Mouse (Mus musculus) heart, embryonic 15.5 days (tissue): ENCODE measurements around the gene Cdh5. TPM values are rescaled to one million over a fixed set of nuclear protein-coding genes. Genes with fewer than 3 reads are reported as not detected.
"Not testable (repeated sequence)": the region's sequence is repeated elsewhere in the genome, so short reads cannot be mapped to it uniquely, and the experiment has no call there.

ENCODE experiments used
- ATAC-seq: fragments of 200-750 bp; cut with Nextera tagmentation; replicated peaks from 2 replicates; pipeline ENCODE4 v1.8.0; 2017; ENCODE audit warnings: low read depth, moderate TSS enrichment; ENCODE audit not compliant: insufficient number of reproducible peaks, insufficient read depth, low FRiP score
- H3K27ac ChIP-seq: fragments of 300-500 bp; sonication (generic); 2 replicates; pipeline ENCODE4 v1.5.1; 2015; ENCODE audit warnings: mild to moderate bottlenecking, inconsistent platforms
- H3K27me3 ChIP-seq: fragments of 300-500 bp; sonication (generic); 2 replicates; pipeline ENCODE4 v1.6.1; 2015; ENCODE audit warnings: inconsistent platforms
- H3K36me3 ChIP-seq: fragments of 300-500 bp; sonication (generic); 2 replicates; pipeline ENCODE4 v1.6.1; 2015; ENCODE audit warnings: mild to moderate bottlenecking, inconsistent platforms
- H3K4me1 ChIP-seq: fragments of 300-500 bp; sonication (generic); replicated peaks from 2 replicates; pipeline ENCODE4 v1.6.1; 2015; ENCODE audit warnings: inconsistent platforms
- H3K4me2 ChIP-seq: fragments of 300-500 bp; sonication (generic); 2 replicates; pipeline ENCODE4 v1.6.1; 2015; ENCODE audit warnings: inconsistent platforms, mild to moderate bottlenecking, moderate library complexity
- H3K4me3 ChIP-seq: fragments of 300-500 bp; sonication (generic); 2 replicates; pipeline ENCODE4 v1.5.1; 2015; ENCODE audit warnings: mild to moderate bottlenecking, inconsistent platforms
- H3K9ac ChIP-seq: fragments of 300-500 bp; sonication (generic); 2 replicates; pipeline ENCODE4 v1.6.1; 2015; ENCODE audit warnings: mild to moderate bottlenecking, inconsistent platforms
- H3K9me3 ChIP-seq: fragments of 300-500 bp; sonication (generic); replicated peaks from 2 replicates; pipeline ENCODE4 v1.6.1; 2016; ENCODE audit warnings: inconsistent platforms
- WGBS: fragments of 180-500 bp; shearing (Covaris S2); methylation state at CpG from one replicate; pipeline ENCODE4 v1.1.7; 2015; ENCODE audit warnings: mixed read lengths; 5-methylcytosine and 5-hydroxymethylcytosine counted together
- polyA plus RNA-seq: library from polyadenylated mRNA; unstranded; fragments of >200 nt; fragmentation: Nextera tagmentation; extraction: Ambion mirVana; gene quantifications from 2 replicates; pipeline ENCODE4 v1.2.1, GENCODE M21; 2015

Cdh5 gene
- polyA plus RNA-seq, 1 experiment from 2014 or later = 45.9 TPM

DNA sequence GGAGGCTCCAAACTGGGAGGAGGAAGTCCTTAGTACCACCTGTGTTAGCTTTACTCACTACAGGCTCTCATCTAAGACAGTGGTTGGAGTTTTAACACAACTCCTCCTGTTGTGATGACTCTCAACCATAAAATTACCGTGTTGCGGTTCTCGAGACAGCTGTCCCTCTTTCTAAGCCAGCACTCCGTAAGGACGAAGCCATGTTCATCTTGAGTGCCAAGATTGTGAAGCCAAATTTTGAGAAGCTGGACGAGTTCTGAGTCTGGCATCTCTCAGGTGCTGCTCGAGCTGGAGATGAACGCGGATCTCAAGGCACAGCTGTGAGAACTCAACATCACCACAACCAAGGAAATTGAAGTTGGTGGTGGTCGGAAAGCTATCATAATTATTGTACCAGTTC is 30.5 kb upstream of the Cdh5 start:
- ATAC-seq = no peak
- Histone ChIP-seq H3K9ac (no peak overlapping the region), H3K4me3 (no peak overlapping the region), H3K27ac (no peak overlapping the region), H3K27me3 (no peaks in the 10 kb centered on the region), H3K36me3 (no peaks in the 10 kb centered on the region), H3K4me1 (no peaks in the 10 kb centered on the region), H3K9me3 (no peaks in the 10 kb centered on the region), H3K4me2 (no peak overlapping the region)
- WGBS = 80% methylated on average over 10 of the region's 10 CpGs

DNA sequence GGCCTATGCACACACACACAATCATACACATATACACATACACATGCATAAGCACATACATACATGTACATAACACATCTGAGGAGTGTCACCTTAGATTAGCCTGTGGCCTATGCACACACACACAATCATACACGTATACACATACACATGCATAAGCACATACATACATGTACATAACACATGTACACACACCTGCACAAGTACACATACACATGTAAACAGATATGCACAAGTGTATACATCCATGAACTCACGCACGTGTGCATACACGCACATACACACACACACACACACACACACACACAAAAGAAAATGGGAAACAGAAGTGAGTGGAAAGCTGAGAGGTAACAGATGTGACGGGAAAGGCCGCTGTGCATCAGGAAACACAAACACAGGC is 26.3 kb upstream of the Cdh5 start:
- no peaks in the 10 kb centered on the region for H3K36me3 ChIP-seq
- no peak overlapping the region for H3K9ac ChIP-seq
- no peak overlapping the region for H3K4me2 ChIP-seq
- H3K27ac ChIP-seq = no peak overlapping the region
- 89% methylated on average over 6 of the region's 6 CpGs for WGBS
- H3K27me3 ChIP-seq = no peaks in the 10 kb centered on the region
- H3K4me1 ChIP-seq = 0 out of 2 replicates have a peak, but pooled peaks cover 2% of the 10 kb centered on the region
- no peak for ATAC-seq
- H3K9me3 ChIP-seq = no peaks in the 10 kb centered on the region
- no peak overlapping the region for H3K4me3 ChIP-seq

- Histone ChIP-seq H3K9ac (no peak overlapping the region), H3K4me3 (no peak overlapping the region), H3K36me3 (no peaks in the 10 kb centered on the region), H3K4me1 (0 out of 2 replicates have a peak, but pooled peaks cover 2% of the 10 kb centered on the region), H3K4me2 (peak overlapping the region; percentile 41), H3K27me3 (no peaks in the 10 kb centered on the region), H3K27ac (no peak overlapping the region), H3K9me3 (no peaks in the 10 kb centered on the region)
- no peak for ATAC-seq
- WGBS = 29% methylated on average over 8 of the region's 8 CpGs
These were observed 24.6 kb upstream of the Cdh5 start for GRCm38 (mm10) chr8:104076541-104077412.

DNA sequence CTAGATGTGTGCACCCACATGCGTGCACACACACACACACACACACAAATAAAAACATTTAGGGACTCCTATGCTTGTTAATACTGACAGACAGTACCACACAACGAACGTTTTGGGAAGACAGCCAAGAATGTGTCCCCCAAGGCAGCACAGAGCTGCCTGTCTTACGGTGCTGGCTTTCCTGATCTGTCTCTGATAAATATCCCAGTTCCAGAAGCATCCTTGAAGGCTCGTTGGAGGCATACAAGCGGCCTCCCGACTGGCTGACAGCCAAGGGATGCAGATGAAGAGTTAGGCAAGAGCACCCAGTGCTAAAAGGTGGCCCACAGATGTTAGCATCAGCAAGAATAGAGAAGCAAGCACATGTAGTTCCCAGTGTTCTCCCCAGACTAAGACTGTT is 23.3 kb upstream of the Cdh5 start:
- WGBS = 30% methylated on average over 7 of the region's 7 CpGs
- Histone ChIP-seq H3K27ac (no peak overlapping the region), H3K36me3 (no peaks in the 10 kb centered on the region), H3K27me3 (no peaks in the 10 kb centered on the region), H3K4me2 (no peak overlapping the region), H3K9ac (no peak overlapping the region), H3K4me1 (0 out of 2 replicates have a peak, but pooled peaks cover 2% of the 10 kb centered on the region), H3K4me3 (no peak overlapping the region), H3K9me3 (no peaks in the 10 kb centered on the region)
- ATAC-seq = no peak

DNA sequence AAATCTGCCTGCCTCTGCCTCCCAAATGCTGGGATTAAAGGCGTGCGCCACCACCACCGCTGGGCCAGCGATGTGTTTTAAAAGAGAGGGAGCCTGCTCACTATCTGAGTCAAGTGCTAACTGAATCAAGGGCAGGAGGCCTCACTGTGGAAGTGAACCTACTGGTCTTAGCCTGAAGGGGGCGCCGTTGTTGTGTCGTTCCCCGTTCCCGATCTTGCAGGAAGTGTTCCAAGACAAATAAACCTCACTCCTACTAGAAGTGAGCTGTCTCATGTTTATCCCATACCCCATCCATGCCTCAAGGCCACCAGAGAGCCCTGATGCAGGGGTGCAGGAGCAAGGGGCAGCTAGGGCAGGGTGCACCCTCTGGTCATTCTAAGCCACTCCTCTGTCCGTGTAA is 16.1 kb upstream of the Cdh5 start:
- no peak overlapping the region for H3K4me2 ChIP-seq
- H3K27me3 ChIP-seq = no peaks in the 10 kb centered on the region
- 71% methylated on average over 10 of the region's 10 CpGs for WGBS
- no peak for ATAC-seq
- no peaks in the 10 kb centered on the region for H3K4me1 ChIP-seq
- H3K27ac ChIP-seq = no peak overlapping the region
- no peaks in the 10 kb centered on the region for H3K9me3 ChIP-seq
- H3K36me3 ChIP-seq = no peaks in the 10 kb centered on the region
- H3K4me3 ChIP-seq = no peak overlapping the region
- no peak overlapping the region for H3K9ac ChIP-seq

DNA sequence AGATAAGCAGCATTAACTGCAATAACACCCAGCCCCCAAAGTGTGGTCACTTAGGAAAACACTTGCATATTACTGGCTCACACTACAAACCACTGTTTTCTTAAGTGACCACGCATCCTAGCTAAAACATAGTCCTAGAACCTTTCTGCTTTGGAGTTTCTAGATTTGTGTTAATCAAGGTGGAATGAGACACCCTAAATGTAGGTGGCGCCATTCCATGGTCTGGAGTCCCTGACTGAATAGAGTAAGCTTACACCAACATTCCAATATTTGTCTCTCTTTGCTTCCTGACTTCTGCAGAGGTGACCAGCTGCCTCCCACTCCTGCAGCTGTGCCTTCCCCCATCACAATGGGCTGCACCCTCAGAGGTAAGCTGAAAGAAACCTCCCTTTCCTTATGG is 14.8 kb upstream of the Cdh5 start:
- no peak overlapping the region for H3K4me3 ChIP-seq
- H3K27ac ChIP-seq = no peak overlapping the region
- H3K36me3 ChIP-seq = no peaks in the 10 kb centered on the region
- H3K27me3 ChIP-seq = no peaks in the 10 kb centered on the region
- 78% methylated on average over 2 of the region's 2 CpGs for WGBS
- no peaks in the 10 kb centered on the region for H3K4me1 ChIP-seq
- H3K9me3 ChIP-seq = no peaks in the 10 kb centered on the region
- no peak overlapping the region for H3K4me2 ChIP-seq
- no peak overlapping the region for H3K9ac ChIP-seq
- no peak for ATAC-seq

GRCm38 (mm10) chr8:104087091-104087490 is 14.3 kb upstream of the Cdh5 start:
- Histone ChIP-seq H3K9me3 (no peaks in the 10 kb centered on the region), H3K4me1 (0 out of 2 replicates have a peak, but pooled peaks cover 3% of the 10 kb centered on the region), H3K9ac (no peak overlapping the region), H3K36me3 (no peaks in the 10 kb centered on the region), H3K27ac (no peak overlapping the region), H3K4me2 (no peak overlapping the region), H3K4me3 (no peak overlapping the region), H3K27me3 (no peaks in the 10 kb centered on the region)
- no peak for ATAC-seq
- 35% methylated on average over 1 of the region's 1 CpGs for WGBS

DNA sequence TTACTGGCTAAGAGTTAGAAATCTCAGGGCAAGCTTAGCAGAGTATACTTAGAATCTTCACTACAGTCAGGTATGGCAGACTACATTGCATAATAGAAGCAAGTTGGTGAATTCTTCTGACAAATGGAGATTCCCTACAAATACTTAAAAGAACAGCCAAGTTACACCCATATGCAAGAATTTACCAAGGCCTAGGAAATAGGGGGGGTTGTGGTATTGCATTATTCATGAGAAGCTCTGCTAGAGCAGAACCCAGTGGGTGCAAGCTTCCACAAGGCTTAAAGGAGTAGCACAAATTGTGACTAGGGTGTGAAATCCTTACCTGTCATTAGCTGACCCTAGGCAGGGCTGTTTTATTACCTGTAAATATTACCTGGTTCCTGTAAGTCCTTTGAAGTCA is 13.5 kb upstream of the Cdh5 start:
- not testable (repeated sequence) for H3K9ac ChIP-seq, H3K4me3 ChIP-seq, H3K4me2 ChIP-seq, H3K36me3 ChIP-seq, ATAC-seq, H3K9me3 ChIP-seq, H3K4me1 ChIP-seq, H3K27me3 ChIP-seq, H3K27ac ChIP-seq

- no peaks in the 10 kb centered on the region for H3K36me3 ChIP-seq
These were observed 12.5 kb upstream of the Cdh5 start for GRCm38 (mm10) chr8:104088881-104089280.

GRCm38 (mm10) chr8:104090993-104091900 is 10.2 kb upstream of the Cdh5 start:
- not testable (repeated sequence) for H3K36me3 ChIP-seq, H3K4me1 ChIP-seq, H3K9ac ChIP-seq, H3K27me3 ChIP-seq, ATAC-seq, H3K9me3 ChIP-seq, H3K27ac ChIP-seq
- WGBS = 4% methylated on average over 24 of the region's 24 CpGs
- peak overlapping the region; percentile 25 for H3K4me3 ChIP-seq
- H3K4me2 ChIP-seq = peak overlapping the region; percentile 51

More at GRCm38 (mm10) chr8:104088881-104089280, 12.5 kb upstream of the Cdh5 start:
- Histone ChIP-seq H3K27ac (no peak overlapping the region), H3K9ac (no peak overlapping the region), H3K9me3 (no peaks in the 10 kb centered on the region), H3K4me1 (peaks cover 3% of the 10 kb centered on the region; the same call in 1 of the 2 replicates), H3K4me2 (no peak overlapping the region), H3K4me3 (no peak overlapping the region), H3K27me3 (no peaks in the 10 kb centered on the region)
- ATAC-seq = no peak
- WGBS = 64% methylated on average over 3 of the region's 3 CpGs

DNA sequence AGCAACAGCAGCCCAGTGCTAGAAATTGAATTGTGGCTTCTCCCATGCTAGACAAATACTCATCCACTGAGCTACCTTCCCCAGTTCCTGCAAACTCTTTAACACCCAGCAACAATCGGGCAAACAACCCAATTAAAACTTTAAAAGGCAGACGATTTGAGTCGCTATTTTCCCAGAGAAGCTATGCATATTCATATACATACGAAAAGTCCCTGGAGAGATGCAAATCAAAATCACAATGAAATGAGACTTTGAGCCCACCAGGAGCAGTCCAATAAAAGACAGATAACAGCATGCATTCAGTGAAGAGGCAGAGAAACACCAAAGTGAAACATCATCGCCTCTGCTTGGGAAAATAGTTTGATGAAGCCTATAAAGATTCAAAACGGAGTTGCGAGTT is 8.1 kb upstream of the Cdh5 start:
- no peaks in the 10 kb centered on the region for H3K27me3 ChIP-seq
- peaks cover 5% of the 10 kb centered on the region; the same call in 1 of the 2 replicates for H3K4me1 ChIP-seq
- 55% methylated on average over 7 of the region's 7 CpGs for WGBS
- no peak overlapping the region for H3K4me2 ChIP-seq
- no peak overlapping the region for H3K27ac ChIP-seq
- H3K9ac ChIP-seq = no peak overlapping the region
- H3K4me3 ChIP-seq = no peak overlapping the region
- no peak for ATAC-seq
- H3K9me3 ChIP-seq = no peaks in the 10 kb centered on the region
- H3K36me3 ChIP-seq = no peaks in the 10 kb centered on the region
